Mouse (Mus musculus) liver, embryonic 12.5 days (tissue): ENCODE data around the gene Pip5kl1. TPM values are rescaled to one million over a fixed set of nuclear protein-coding genes. Genes with fewer than 3 reads are reported as not detected.

Source experiments
- ATAC-seq: fragments of 200-750 bp; cut with Nextera tagmentation; 2 replicates; pipeline ENCODE4 v1.8.0; 2017; ENCODE audit warnings: moderate number of reproducible peaks, mild to moderate bottlenecking, moderate library complexity
- H3K27ac ChIP-seq: fragments of 300-500 bp; sonication (generic); 2 replicates; pipeline ENCODE4 v1.5.1; 2016; ENCODE audit warnings: mild to moderate bottlenecking
- H3K27me3 ChIP-seq: fragments of 300-500 bp; sonication (generic); replicated peaks from 2 replicates; pipeline ENCODE4 v1.6.1; 2016; ENCODE audit warnings: mild to moderate bottlenecking, moderate library complexity
- H3K36me3 ChIP-seq: fragments of 300-500 bp; sonication (generic); 2 replicates; pipeline ENCODE4 v1.6.1; 2016; ENCODE audit warnings: mild to moderate bottlenecking, moderate library complexity
- H3K4me1 ChIP-seq: fragments of 300-500 bp; sonication (generic); 2 replicates; pipeline ENCODE4 v1.6.1; 2016
- H3K4me2 ChIP-seq: fragments of 300-500 bp; sonication (generic); 2 replicates; pipeline ENCODE4 v1.6.1; 2016; ENCODE audit warnings: mild to moderate bottlenecking, moderate library complexity
- H3K4me3 ChIP-seq: fragments of 300-500 bp; sonication (generic); 2 replicates; pipeline ENCODE4 v1.5.1; 2016; ENCODE audit warnings: mild to moderate bottlenecking, moderate library complexity
- H3K9ac ChIP-seq: fragments of 300-500 bp; sonication (generic); 2 replicates; pipeline ENCODE4 v1.6.1; 2016; ENCODE audit warnings: mild to moderate bottlenecking, moderate library complexity
- H3K9me3 ChIP-seq: fragments of 300-500 bp; sonication (generic); replicated peaks from 2 replicates; pipeline ENCODE4 v1.6.1; 2016; ENCODE audit warnings: mild to moderate bottlenecking, moderate library complexity
- WGBS: fragments of 180-500 bp; shearing (Covaris S2); methylation state at CpG from one replicate; pipeline ENCODE4 v1.1.7; 2016; ENCODE audit not compliant: insufficient replicate concordance; 5-methylcytosine and 5-hydroxymethylcytosine counted together
- polyA plus RNA-seq: library from polyadenylated mRNA; unstranded; fragments of >200 nt; fragmentation: Nextera tagmentation; extraction: Ambion mirVana; gene quantifications from 2 replicates; pipeline ENCODE4 v1.2.1, GENCODE M21; 2016

Pip5kl1 gene
- polyA plus RNA-seq, 1 experiment from 2014 or later: not detected

DNA sequence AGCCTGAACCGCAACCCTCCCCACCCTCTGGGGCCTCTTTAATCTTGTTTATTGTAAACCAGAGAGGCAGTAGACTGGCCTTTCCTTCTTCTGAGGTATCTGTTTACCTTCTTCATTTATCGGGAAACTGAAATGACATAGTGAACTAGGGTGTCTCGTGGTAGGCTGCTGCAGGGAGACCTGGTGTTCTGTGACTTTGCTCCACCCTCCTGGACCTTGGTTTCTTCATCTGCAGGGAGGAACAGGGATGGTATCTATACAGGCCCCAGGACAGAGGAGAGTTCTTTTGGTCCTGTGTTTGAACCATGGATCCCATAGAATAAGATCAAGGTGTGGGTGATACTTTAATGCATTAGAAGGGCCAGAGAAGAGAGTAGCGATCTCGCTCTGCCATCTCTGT is 23.4 kb upstream of the Pip5kl1 start:
- WGBS: 74% methylated on average over 5 of the region's 5 CpGs
- Histone ChIP-seq H3K4me1 (peaks cover 12% of the 10 kb centered on the region; the same call in 1 of the 2 replicates), H3K4me3 (no peak overlapping the region), H3K36me3 (no peaks in the 10 kb centered on the region), H3K4me2 (no peak overlapping the region), H3K9ac (no peak overlapping the region), H3K27ac (no peak overlapping the region), H3K27me3 (no peaks in the 10 kb centered on the region), H3K9me3 (no peaks in the 10 kb centered on the region)
- ATAC-seq: no peak

DNA sequence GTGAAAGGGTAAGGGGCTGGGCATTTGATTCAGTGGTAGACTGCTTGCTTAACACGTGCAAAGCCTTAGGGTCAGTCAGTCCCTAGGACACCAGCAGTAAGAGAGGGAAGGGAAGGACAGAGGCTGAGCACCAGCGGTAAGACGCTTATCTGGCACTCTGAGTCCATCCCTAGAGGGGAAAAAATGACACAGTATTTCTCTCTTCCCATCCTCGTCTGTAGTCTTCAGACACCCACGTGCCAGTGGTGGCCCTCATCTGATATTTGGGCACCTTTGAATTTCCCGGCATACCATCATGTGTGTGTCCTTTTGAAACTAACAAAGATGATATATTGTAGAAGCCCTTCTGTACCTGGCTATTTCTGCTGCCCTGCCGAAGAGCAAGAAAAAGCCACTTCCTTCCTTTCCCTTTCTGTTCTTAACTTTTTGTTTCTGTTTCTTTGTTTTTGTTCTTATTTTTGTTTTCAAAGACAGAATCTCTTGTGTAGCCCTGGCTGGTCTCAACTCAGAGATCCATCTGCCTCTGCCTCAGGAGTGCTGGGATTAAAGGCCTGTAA is 20.9 kb upstream of the Pip5kl1 start:
- Histone ChIP-seq H3K4me2 (no peak overlapping the region), H3K36me3 (no peaks in the 10 kb centered on the region), H3K9me3 (no peaks in the 10 kb centered on the region), H3K9ac (no peak overlapping the region), H3K4me3 (no peak overlapping the region), H3K27ac (no peak overlapping the region), H3K4me1 (peaks cover 16% of the 10 kb centered on the region; the same call in 1 of the 2 replicates), H3K27me3 (no peaks in the 10 kb centered on the region)
- no peak for ATAC-seq
- WGBS: 23% methylated on average over 7 of the region's 7 CpGs

DNA sequence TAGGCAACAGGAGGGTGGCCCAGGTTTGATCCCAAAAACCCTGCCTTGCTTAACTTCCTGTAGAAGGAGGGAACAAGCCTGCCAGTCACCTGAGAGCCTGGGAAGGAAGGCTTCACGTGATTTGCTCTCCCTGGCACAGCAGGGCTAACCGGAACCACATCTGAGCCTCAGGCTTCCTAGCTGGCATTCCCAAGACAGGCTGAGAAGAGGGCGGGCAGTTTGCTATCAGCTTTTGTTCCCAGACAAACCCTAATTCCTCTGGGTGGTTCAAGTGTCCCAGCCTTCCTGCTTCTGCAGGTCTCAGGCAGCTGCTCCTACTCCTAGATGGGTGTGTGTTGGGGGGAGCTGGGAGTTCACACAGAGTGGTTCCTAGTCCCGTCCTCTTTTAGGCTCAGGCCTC is 19.1 kb upstream of the Pip5kl1 start:
- 55% methylated on average over 4 of the region's 4 CpGs for WGBS
- no peak for ATAC-seq
- Histone ChIP-seq H3K4me2 (no peak overlapping the region), H3K4me1 (peaks cover 24% of the 10 kb centered on the region), H3K27me3 (no peaks in the 10 kb centered on the region), H3K36me3 (no peaks in the 10 kb centered on the region), H3K9ac (no peak overlapping the region), H3K4me3 (no peak overlapping the region), H3K9me3 (no peaks in the 10 kb centered on the region), H3K27ac (no peak overlapping the region)

DNA sequence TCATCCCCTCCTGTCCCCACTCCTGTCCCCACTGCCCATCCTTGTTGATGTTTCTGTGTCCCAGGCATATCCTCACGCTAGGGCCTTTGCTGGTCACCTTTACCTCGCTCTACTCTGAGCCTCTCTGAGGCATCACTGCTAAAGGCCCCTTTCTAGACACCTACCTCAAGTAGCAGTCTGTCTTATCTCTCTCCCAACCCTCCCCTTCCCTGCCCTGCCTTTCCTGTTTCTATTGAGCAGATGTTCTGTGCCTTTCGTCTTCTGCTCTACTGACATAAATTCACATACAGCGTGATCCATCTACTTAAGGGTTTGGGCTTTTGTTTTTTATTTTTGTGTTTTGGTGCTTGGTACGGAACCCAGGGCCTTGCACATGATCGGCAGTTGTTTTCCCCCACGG is 18.6 kb upstream of the Pip5kl1 start:
- Histone ChIP-seq H3K4me3 (no peak overlapping the region), H3K27me3 (no peaks in the 10 kb centered on the region), H3K27ac (no peak overlapping the region), H3K36me3 (no peaks in the 10 kb centered on the region), H3K4me1 (peaks cover 29% of the 10 kb centered on the region), H3K9me3 (no peaks in the 10 kb centered on the region), H3K4me2 (no peak overlapping the region), H3K9ac (no peak overlapping the region)
- no peak for ATAC-seq
- 47% methylated on average over 7 of the region's 7 CpGs for WGBS

DNA sequence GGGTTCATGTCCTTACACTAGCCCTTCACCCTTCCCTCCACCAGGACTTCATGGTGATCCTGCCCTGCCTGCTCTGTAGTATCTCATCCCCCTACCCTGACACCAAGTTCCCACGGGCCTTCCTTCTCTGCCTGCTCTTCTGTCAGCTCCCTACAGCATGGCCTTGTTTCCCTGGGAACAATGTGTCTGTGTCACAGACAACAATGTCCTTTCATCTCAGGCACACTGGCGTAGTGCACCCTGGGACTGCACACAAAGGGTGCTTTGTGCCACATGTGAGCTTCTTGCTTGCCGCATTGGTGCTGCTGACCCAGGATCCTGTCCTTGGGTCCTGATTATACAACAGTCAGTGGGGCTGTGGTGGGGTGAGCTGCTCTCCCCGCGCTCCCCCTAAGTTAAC is 15.0 kb upstream of the Pip5kl1 start:
- Histone ChIP-seq H3K4me2 (no peak overlapping the region), H3K9ac (no peak overlapping the region), H3K27me3 (no peaks in the 10 kb centered on the region), H3K4me1 (peaks cover 23% of the 10 kb centered on the region), H3K36me3 (0 out of 2 replicates have a peak, but pooled peaks cover 5% of the 10 kb centered on the region), H3K9me3 (no peaks in the 10 kb centered on the region), H3K27ac (no peak overlapping the region), H3K4me3 (no peak overlapping the region)
- no peak for ATAC-seq
- 75% methylated on average over 5 of the region's 5 CpGs for WGBS

DNA sequence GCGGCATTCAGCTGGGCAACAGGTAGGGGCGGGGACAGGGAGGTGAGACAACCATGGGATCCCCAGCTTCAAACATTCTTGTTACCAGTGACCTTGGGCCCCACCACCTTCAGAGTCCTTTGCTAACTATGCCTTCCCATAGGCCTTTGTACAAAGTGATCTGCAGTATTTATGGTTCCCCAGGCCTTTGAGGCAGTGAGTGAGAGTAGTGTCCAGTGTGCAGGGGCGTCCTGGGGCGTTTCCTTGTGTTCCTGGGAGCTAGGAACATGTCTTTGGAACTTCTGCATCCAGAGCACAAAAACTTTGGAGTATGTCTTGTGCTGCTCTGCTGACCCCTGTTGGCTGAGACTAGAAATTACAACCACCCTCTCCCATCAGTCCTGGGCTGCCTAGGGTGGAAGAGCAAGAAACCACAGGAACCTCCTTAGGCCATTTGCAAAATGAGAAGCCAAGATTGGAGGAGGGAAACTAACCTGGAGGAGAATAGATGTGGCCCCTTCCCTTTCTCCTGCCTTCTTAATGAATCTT is 8.0 kb upstream of the Pip5kl1 start:
- H3K9ac ChIP-seq: no peak overlapping the region
- ATAC-seq: no peak
- no peaks in the 10 kb centered on the region for H3K9me3 ChIP-seq
- peaks cover 24% of the 10 kb centered on the region; the same call in 1 of the 2 replicates for H3K36me3 ChIP-seq
- H3K4me1 ChIP-seq: peaks cover 4% of the 10 kb centered on the region
- 22% methylated on average over 4 of the region's 4 CpGs for WGBS
- H3K4me2 ChIP-seq: no peak overlapping the region
- no peak overlapping the region for H3K4me3 ChIP-seq
- H3K27ac ChIP-seq: no peak overlapping the region
- H3K27me3 ChIP-seq: no peaks in the 10 kb centered on the region

DNA sequence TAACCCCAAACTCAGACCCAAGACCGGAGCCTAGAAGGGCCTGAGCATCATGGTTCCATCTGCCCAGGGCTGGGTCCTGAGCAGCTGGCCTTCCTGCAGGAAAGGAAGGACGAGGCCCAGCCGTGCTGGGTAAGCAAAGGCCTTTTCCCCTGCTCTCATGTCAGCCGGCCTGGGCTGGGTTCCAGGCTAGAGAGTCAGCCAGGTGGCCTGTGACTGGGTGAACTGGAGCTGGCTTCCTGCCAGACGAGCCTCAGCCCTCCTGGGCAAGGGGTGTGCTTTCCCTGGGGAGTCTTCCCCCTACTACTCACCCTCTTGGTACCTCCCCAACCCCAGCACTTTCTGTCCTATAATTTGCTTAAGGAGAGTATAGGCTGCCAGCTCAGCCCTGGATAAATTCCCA is 6.4 kb upstream of the Pip5kl1 start:
- H3K4me3 ChIP-seq: no peak overlapping the region

DNA sequence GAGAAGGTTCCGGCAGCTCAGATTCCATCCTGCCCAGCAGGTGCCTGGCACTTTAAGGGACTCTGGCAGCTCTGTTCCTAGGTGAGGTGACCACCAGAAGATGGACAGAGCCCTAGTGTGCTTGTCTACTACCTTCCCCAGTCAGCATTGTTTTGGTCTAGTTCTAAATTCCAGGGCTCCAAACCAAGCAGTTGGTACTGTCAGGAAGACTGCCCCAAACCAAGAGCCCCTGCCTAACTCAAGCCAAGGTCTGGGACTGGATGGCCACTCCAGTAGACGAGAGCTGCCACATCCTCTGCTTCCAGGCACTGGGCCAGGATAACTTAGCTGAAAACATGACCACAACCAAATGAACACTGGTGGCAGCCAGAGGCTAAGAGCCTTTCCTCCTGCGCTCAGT is 5.7 kb upstream of the Pip5kl1 start:
- no peaks in the 10 kb centered on the region for H3K27me3 ChIP-seq
- no peak overlapping the region for H3K4me3 ChIP-seq
- H3K36me3 ChIP-seq: peaks cover 36% of the 10 kb centered on the region
- ATAC-seq: no peak
- no peak overlapping the region for H3K27ac ChIP-seq
- WGBS: 83% methylated on average over 3 of the region's 3 CpGs
- H3K9ac ChIP-seq: no peak overlapping the region
- peaks cover 16% of the 10 kb centered on the region for H3K4me1 ChIP-seq
- no peak overlapping the region for H3K4me2 ChIP-seq
- no peaks in the 10 kb centered on the region for H3K9me3 ChIP-seq

More for the DNA sequence above, 6.4 kb upstream of the Pip5kl1 start:
- Histone ChIP-seq H3K27me3 (no peaks in the 10 kb centered on the region), H3K9me3 (no peaks in the 10 kb centered on the region), H3K4me2 (no peak overlapping the region), H3K9ac (no peak overlapping the region), H3K27ac (no peak overlapping the region), H3K36me3 (peaks cover 35% of the 10 kb centered on the region), H3K4me1 (peaks cover 16% of the 10 kb centered on the region)
- 46% methylated on average over 5 of the region's 5 CpGs for WGBS
- no peak for ATAC-seq

DNA sequence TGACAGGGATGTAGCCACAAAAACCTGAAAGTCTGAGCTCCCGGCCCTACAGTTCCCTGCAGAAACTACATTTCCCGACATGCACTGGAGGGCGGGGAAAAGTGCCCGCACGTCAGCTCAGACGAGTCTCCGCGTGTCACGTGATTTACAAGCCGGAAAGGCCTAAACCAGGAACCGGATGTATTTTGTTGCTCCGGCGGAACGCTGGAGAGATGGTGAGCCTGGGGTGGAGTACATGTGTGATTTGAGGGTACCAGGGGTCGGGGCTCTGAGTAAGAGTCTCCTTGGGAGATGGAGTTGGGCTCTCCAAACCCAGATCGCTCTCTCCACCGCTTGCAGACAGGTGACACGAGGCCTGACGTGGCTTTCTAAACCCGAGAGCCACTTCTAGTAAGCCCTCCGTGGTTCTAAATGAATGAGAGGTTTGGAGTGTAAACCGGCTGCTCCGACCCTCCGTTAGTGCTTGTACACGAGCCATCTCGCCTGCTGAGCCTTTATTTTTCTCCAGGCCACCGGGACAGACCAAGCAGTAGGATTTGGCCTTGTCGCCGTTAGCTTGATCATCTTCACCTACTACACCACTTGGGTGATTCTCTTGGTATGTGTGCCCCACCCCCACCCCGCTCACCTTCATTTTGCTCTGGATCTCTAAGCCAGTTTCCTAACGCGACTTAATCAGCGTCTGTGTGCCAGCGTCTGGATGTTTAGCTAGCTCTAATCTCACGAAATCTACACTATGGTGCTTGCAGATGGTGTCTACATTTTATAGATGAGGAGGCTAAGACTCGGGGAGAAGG is 3.7 kb upstream of the Pip5kl1 start, which contains the start of gene Dpm2:
Dpm2 (plus strand) TSS at position 161 of the 797 bp plus-strand sequence.
- peak; percentile 83 for ATAC-seq
- Histone ChIP-seq H3K9me3 (no peaks in the 10 kb centered on the region), H3K4me1 (peaks cover 25% of the 10 kb centered on the region), H3K9ac (peak within 1 kb of the TSS; percentile 75), H3K4me3 (peak within 1 kb of the TSS; percentile 72), H3K27ac (peak within 1 kb of the TSS; percentile 69), H3K36me3 (peaks cover 30% of the 10 kb centered on the region), H3K27me3 (peaks cover 8% of the 10 kb centered on the region), H3K4me2 (peak within 1 kb of the TSS; percentile 89)
- WGBS: under 1% methylated on average over 36 of the region's 36 CpGs

DNA sequence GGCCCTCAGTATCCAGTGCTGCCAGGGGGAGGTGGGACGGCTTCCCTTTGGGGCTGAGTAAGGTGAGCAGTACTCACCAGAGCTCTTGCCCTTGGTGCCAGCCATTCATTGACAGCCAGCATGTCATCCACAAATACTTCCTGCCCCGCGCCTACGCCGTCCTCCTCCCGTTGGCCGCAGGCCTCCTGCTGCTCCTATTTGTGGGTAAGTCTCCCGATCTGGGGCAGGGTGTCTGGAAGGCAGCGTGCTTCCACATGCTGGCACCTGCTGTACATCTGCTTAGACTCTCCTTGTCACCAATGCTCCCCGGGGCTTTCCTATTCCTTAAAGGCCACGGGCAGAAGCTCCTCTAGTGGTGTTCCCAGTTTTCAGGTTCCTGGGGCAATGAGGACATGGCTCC is 2.4 kb upstream of the Pip5kl1 start:
- no peak for ATAC-seq
- WGBS: 88% methylated on average over 11 of the region's 11 CpGs
- Histone ChIP-seq H3K36me3 (peaks cover 22% of the 10 kb centered on the region), H3K4me3 (no peak overlapping the region), H3K9ac (no peak overlapping the region), H3K27me3 (peaks cover 21% of the 10 kb centered on the region), H3K4me2 (peak overlapping the region; percentile 89), H3K4me1 (peaks cover 28% of the 10 kb centered on the region), H3K9me3 (no peaks in the 10 kb centered on the region), H3K27ac (no peak overlapping the region)

DNA sequence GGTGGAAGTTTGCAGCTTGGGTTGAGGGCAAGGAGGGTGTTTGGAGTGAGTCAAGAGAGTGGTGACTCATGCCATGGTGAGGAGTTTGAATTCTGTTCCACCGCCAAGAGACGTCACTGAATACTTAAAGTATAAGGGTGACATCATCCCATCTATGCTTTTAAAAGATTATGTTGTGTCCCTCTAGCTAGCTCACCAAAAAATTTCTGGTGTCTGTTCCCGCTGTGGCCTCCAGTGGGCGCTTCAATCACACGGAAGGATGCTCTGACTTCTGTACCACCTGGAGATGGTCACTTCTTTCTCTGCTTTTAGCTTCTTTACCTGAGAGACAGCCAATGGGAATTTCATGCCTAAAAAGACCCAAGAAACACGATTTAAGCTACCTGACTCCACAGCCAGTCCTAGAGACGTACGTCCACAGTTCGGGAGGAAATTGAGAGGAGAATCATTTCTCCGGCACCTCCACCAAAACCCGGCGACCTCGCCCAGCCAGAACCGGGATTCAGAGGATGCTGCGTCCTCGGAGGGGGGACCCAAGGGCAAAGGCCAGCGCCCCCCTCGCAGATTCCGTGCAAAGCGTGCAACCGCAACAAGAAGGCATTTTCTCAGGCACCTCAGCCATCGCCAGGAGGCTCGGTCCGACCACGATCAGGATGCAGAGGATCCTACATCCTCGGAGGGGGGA is 446 bp downstream of the Pip5kl1 start:
- no peak overlapping the region for H3K27ac ChIP-seq
- peak overlapping the region; percentile 36; the same call in 1 of the 2 replicates for H3K9ac ChIP-seq
- no peaks in the 10 kb centered on the region for H3K9me3 ChIP-seq
- peak overlapping the region; percentile 72 for H3K4me2 ChIP-seq
- peaks cover 50% of the 10 kb centered on the region for H3K27me3 ChIP-seq
- H3K36me3 ChIP-seq: peaks cover 18% of the 10 kb centered on the region
- peak overlapping the region; percentile 43 for H3K4me3 ChIP-seq
- WGBS: 6% methylated on average over 26 of the region's 26 CpGs
- ATAC-seq: no peak
- H3K4me1 ChIP-seq: peaks cover 33% of the 10 kb centered on the region
